Mouse (Mus musculus): ENCODE data around the gene Cpxm1.
"Not testable (repeated sequence)": the region's sequence is repeated elsewhere in the genome, so short reads cannot be mapped to it uniquely, and the experiment has no call there.

The Cpxm1 gene

DNA sequence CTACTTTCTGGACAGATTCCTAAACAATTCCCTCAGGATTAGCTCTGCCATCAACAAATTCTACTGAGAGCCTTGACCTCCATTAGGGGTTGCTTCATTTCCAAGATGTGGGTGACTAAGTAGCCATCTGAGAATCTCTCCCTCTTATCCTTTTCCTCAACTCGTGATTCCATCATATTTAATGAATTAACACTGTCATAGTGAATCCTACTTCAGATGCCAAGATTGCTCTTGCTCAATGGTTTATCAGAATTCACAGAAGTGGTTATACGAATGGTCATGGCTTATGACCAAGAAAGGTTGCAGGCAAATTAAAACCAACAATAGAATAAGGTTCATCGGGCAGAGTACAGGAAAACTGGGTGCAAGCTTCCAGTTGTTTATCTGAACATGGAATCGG, 4.5 kb upstream of the Cpxm1 start:
- DNase-seq (ENCODE audit: low read depth, low spot score): no peak

- no peak for DNase-seq (ENCODE audit: low read depth, low spot score)
Measured at GRCm38 (mm10) chr2:130400046-130400445, 2.7 kb upstream of the Cpxm1 start.

DNA sequence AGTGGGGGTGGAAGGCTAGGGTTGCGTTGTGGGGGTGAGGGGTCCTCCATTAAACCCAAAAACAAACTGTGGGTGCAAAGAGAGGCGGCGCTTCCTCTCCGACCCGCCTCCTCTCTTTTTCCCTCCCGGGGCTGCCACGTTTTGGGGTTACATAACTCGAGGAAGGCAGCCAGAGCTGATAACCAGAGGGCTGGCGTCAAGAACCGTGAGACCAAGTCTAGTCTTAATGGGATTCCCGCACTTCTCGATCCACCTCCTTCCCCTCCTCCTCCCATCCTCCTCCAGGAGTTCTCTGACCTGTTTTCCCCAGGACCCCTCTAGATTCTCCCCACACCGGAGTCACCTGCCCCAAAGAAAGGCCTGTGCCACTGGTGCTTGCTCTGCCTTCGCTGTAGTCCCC, 717 bp upstream of the Cpxm1 start:
- DNase-seq (ENCODE audit: low read depth, low spot score): no peak

DNA sequence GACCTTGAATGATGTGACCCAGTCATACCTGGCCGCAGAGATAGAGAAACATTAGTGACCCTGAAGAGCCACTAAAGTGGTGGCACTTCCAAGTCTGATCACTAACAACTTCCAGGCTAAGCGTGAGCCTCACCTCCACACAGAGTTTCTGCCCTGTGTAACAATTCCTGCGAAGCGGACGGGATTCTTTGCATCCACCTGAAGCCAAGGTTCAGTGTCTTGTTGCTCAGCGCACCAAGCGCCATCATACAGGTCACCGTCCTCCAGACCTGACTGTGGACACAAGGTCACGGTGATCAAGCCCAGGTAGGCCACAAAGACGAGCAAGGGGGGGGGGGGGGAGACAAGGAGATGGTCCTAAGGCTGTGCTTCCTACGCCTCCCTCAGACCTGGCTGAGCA, 1.7 kb downstream of the Cpxm1 start:
- no peak for DNase-seq (ENCODE audit: low read depth, low spot score)

GRCm38 (mm10) chr2:130392836-130393235, 4.5 kb downstream of the Cpxm1 start:
- no peak for DNase-seq (ENCODE audit: low read depth, low spot score)

GRCm38 (mm10) chr2:130390993-130391625, 6.3 kb downstream of the Cpxm1 start:
- DNase-seq (ENCODE audit: low read depth, low spot score): no peak

DNA sequence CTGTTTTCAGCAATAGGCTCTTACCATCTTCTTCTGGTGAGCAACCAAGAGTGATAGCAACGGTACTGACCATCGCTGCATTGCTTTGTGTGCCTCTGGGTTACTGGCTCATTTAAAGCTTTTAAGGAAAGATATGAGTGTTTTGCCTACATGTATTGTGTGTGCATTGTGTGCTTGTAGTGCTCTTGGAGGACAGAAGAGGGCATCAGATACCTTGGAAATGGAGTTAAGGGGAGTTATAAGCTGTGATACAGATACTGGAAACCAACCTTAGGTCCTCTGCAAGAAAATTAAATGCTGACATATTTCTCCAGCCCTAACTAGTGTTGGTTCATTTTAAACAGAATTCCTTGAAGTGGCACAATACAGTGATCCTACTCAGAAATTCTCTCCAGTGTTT, 8.6 kb downstream of the Cpxm1 start:
- DNase-seq (ENCODE audit: low read depth, low spot score): no peak

- DNase-seq (ENCODE audit: low read depth, low spot score): no peak
Measured at GRCm38 (mm10) chr2:130386212-130386611, 11.2 kb downstream of the Cpxm1 start.

DNA sequence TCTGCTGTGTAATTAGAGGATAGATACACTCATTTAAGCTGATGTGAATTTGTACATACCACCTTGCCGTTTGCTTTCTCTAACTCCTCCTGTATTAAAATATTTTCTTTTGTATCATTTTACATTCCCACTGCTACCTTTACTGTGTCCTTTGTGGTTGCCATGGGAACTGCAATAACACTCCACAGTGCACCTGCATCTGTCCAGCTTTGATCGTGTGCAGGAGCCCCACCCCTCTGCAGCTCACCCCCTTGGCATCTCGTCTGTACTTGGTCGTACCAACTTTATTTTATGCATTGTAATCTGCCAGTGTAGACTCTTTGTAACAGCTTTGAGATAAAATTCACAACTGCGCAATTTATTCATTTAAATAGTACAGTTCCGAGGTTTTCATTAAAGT, 13.5 kb downstream of the Cpxm1 start:
- DNase-seq (ENCODE audit: low read depth, low spot score): no peak

GRCm38 (mm10) chr2:130383205-130383604, 14.2 kb downstream of the Cpxm1 start:
- no peak for DNase-seq (ENCODE audit: low read depth, low spot score)

GRCm38 (mm10) chr2:130374951-130375350, 22.4 kb downstream of the Cpxm1 start:
- DNase-seq (ENCODE audit: low read depth, low spot score): no peak

- DNase-seq (ENCODE audit: low read depth, low spot score): not testable (repeated sequence)
Measured at GRCm38 (mm10) chr2:130373026-130373425, 24.3 kb downstream of the Cpxm1 start.

GRCm38 (mm10) chr2:130367386-130367785, 30.0 kb downstream of the Cpxm1 start:
- DNase-seq (ENCODE audit: low read depth, low spot score): no peak

GRCm38 (mm10) chr2:130365211-130366094, 31.9 kb downstream of the Cpxm1 start:
- DNase-seq (ENCODE audit: low read depth, low spot score): no peak

DNA sequence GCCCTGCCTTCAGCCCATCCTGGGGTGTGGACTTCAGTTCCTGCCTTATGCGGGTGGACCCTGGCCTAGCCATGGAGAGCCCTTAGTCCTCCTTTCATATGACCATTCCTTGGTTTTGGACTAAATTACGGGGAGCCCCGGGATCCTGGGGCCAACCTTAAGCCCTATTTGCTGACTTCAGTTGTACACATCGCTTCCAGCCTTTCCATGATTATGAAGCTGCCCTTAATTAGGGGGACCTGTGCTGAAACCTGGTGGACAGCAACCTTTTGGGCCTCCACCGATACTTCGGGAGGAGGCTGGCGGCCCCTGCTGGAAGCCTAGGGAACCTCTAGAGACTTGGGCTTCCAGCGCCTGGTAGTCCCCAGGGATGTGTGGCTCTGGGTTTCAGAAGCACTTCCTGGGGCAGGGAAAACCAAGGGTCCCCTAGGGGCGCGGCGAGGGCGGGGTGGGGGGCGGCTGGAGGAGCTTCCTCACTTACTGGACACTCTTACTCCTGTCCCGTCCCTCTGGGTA, 34.8 kb downstream of the Cpxm1 start:
- DNase-seq (ENCODE audit: low read depth, low spot score): no peak

GRCm38 (mm10) chr2:130358852-130359251, 38.5 kb downstream of the Cpxm1 start:
- DNase-seq (ENCODE audit: low read depth, low spot score): no peak

GRCm38 (mm10) chr2:130357551-130357950, 39.8 kb downstream of the Cpxm1 start:
- DNase-seq (ENCODE audit: low read depth, low spot score): no peak

DNA sequence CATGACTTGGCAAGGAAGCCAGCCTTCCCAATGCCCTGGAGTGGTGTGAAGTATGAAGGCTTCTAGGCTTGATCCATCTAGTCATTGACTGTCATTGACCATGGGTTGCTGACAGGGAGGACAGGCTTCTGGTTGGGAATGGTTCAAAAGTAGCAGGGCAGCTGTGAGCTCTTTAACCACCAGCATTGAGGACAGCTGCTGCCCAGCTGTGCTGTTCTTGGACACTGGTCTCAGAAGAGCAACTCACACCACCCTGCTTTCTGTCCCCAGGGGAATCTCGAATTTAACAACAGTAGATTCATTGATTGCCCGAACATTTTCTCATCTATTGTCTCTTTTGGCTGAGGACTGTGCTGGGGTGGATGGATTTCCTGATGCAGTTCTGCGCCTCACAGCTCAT, 43.5 kb downstream of the Cpxm1 start:
- DNase-seq (ENCODE audit: low read depth, low spot score): no peak

GRCm38 (mm10) chr2:130353411-130353810, 44.0 kb downstream of the Cpxm1 start:
- DNase-seq (ENCODE audit: low read depth, low spot score): no peak

- no peak for DNase-seq (ENCODE audit: low read depth, low spot score)
Measured at GRCm38 (mm10) chr2:130351758-130352339, 45.5 kb downstream of the Cpxm1 start.

GRCm38 (mm10) chr2:130350376-130350775, 47.0 kb downstream of the Cpxm1 start:
- DNase-seq (ENCODE audit: low read depth, low spot score): no peak

- no peak for DNase-seq (ENCODE audit: low read depth, low spot score)
Measured at GRCm38 (mm10) chr2:130341220-130341580, 56.2 kb downstream of the Cpxm1 start.

Data from retina, adult 2 months (tissue).